Mouse (Mus musculus): ENCODE data around the gene Smim6.

GRCm38 (mm10) chr11:115903384-115904230 is 8.2 kb upstream of the Smim6 start:
- TF ChIP-seq POLR2A (IDR thresholded peaks at IDR 0.05; ENCODE audit: low read depth, low read length) = no peak
- TF ChIP-seq CTCF (IDR thresholded peaks at IDR 0.05; ENCODE audit: extremely low read depth, insufficient read depth, insufficient read length, insufficient replicate concordance) = no peak

Measured in spleen, adult 2 months (tissue).